Mouse (Mus musculus): ENCODE results near the gene Tmem217. TPM values are rescaled to one million over a fixed set of nuclear protein-coding genes. Genes with fewer than 3 reads are reported as not detected.

Gene Tmem217
- polyA plus RNA-seq, 1 experiment from 2014 or later: not detected

DNA sequence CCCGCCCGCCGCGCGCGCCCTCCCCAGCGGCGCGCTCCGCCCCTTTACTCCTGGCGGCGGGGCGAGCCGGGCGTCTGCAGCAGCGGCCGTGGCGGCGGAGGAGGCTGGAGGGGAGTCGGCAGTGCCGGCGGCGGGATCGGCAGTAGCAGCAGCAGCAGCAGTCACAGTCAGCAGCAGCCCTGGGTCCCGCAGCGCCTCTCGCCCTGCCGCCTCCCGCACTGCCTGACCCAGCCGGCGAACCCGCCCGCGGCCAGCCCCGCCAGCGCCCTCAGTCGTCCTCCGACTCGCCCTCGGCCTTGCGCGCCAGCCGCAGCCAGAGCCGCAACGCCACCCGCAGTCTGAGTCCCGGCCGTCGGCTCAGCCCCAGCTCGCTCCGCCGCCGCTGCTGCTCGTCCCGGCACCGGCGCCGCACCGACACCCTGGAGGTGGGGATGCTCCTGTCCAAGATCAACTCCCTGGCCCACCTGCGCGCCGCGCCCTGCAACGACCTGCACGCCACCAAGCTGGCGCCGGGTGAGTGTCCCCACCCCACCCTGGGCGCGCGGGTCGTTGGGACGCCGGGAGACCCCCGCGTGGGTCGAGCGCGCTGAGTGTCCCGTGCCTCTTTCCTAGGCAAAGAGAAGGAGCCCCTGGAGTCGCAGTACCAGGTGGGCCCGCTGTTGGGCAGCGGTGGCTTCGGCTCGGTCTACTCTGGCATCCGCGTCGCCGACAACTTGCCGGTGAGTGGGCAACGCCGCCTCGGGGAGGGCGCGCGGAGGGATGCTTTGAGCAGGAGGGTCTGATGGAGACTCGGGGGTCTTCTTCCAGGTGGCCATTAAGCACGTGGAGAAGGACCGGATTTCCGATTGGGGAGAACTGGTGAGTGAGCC lies 61.2 kb downstream of the Tmem217 start, which contains the start of gene Pim1:
Pim1 (plus strand) TSS at position 41 of the 869 bp plus-strand sequence.
- H3K27me3 ChIP-seq (replicated peaks; ENCODE audit: control insufficient read depth, insufficient read depth, low read length): no peaks in the 10 kb centered on the region
- H3K9me3 ChIP-seq (replicated peaks; ENCODE audit: control insufficient read depth, low read length): no peaks in the 10 kb centered on the region
- peak within 1 kb of the TSS; percentile 87 for H3K4me3 ChIP-seq (ENCODE audit: low read depth, low read length)
- DNase-seq (ENCODE audit: low spot score) (peak; percentile 65), ATAC-seq (peak; percentile 79)
- peak within 1 kb of the TSS; percentile 95 for H3K27ac ChIP-seq (ENCODE audit: low read depth, low read length)
- peak within 1 kb of the TSS; percentile 67 for H3K4me2 ChIP-seq (ENCODE audit: low read length)
- peak within 1 kb of the TSS; percentile 89 for H3K9ac ChIP-seq (ENCODE audit: low read length)
- peaks cover 14% of the 10 kb centered on the region for H3K36me3 ChIP-seq (ENCODE audit: control insufficient read depth, insufficient read depth, low read length)
- 1% methylated on average over 78 of the region's 99 CpGs for WGBS
- peaks cover 11% of the 10 kb centered on the region for H3K4me1 ChIP-seq (ENCODE audit: control insufficient read depth, insufficient read depth, low read length)

DNA sequence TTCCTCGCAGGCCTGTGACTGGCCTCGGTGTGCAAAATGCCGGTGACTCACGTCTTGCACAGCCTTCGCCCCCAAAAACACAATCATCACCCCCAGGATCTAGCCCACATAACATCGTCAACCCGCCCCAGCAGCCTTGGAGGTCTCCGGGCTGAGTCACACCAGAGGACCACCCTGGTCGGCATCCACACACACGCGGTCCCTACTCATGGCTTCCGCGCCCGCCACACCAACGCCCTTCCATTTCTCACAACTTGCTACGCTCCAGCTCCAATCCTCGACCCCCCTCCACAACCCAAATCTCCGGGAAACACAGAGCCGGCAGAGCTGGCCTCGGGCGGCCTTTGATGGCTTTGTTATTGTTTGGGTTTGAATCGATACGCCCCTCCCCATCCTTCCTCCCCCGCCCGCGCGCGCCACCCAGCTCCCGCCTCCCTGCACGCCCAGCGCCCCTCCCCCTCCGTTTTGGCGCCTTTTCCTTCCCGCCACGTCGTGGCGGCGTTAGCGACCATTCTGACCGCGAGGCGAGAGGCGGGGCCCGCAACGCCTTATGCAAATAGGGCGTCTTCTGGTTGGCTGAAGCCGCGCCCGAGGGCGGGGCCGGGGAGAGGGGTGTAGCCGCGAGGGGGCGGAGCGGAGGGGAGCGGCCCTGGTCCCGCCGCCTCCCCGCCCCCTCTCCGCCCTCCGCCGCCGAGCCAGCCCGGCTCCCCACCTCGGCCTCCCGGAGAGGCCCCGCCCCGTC lies 62.0 kb downstream of the Tmem217 start:
- H3K4me3 ChIP-seq (ENCODE audit: low read depth, low read length): peak overlapping the region; percentile 87
- peak; percentile 100 for DNase-seq (ENCODE audit: low spot score)
- peaks cover 11% of the 10 kb centered on the region for H3K4me1 ChIP-seq (ENCODE audit: control insufficient read depth, insufficient read depth, low read length)
- H3K27ac ChIP-seq (ENCODE audit: low read depth, low read length): peak overlapping the region; percentile 95
- under 1% methylated on average over 53 of the region's 68 CpGs for WGBS
- H3K36me3 ChIP-seq (ENCODE audit: control insufficient read depth, insufficient read depth, low read length): peaks cover 14% of the 10 kb centered on the region
- H3K27me3 ChIP-seq (replicated peaks; ENCODE audit: control insufficient read depth, insufficient read depth, low read length): no peaks in the 10 kb centered on the region
- peak overlapping the region; percentile 89 for H3K9ac ChIP-seq (ENCODE audit: low read length)
- peak; percentile 92 for ATAC-seq
- peak overlapping the region; percentile 67 for H3K4me2 ChIP-seq (ENCODE audit: low read length)
- H3K9me3 ChIP-seq (replicated peaks; ENCODE audit: control insufficient read depth, low read length): no peaks in the 10 kb centered on the region

DNA sequence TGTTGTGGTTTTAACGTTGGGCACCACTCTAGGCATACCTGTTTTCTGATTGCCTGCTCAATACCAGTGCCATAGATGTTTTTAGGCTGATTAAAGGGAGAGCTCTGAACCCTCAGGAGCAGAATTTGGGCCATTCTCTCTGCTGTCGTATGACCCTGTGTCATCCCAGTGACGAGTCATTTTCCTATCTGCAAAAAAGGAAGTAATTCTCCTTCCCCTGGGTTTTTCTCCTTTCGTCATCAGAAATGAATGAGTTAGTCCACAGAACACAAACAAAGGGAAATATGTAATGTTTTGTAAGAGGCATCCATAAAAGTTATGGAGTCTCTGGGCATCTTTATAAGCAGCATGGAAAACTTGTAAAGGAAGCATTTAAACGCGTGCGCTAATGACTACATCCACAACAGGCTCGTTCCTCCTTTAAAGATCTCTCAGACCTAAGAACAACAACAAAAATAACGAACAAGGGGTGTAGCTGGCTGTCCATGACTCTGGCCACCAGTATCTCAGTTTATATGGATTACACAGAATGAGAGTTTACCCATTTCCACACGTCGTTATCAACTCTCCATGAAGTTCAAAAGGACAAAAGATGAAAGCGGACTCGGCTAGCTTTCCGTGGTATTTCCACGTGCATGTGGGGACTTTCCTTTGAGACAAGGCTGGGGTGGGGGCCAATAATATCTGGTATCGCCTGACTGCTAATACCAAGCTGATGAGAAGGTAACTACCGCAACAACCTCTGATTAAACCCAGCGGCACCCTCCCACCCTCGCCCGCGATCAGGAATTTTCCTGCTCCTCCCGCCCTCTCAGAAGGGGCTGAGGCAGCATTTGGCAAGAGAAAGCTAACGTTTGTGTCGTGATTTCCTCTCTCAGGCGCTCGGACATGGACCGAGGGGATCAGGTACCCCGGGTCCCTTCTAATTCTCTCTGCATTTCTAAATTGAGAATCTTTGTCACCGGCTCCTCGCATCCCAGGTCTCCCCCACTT lies 62.9 kb downstream of the Tmem217 start:
- peak overlapping the region; percentile 95 for H3K27ac ChIP-seq (ENCODE audit: low read depth, low read length)
- DNase-seq (ENCODE audit: low spot score) (peak; percentile 69), ATAC-seq (peak; percentile 4; the same call in 1 of the 2 replicates)
- peak overlapping the region; percentile 67 for H3K4me2 ChIP-seq (ENCODE audit: low read length)
- peak overlapping the region; percentile 87 for H3K4me3 ChIP-seq (ENCODE audit: low read depth, low read length)
- H3K9ac ChIP-seq (ENCODE audit: low read length): peak overlapping the region; percentile 89
- 8% methylated on average over 30 of the region's 30 CpGs for WGBS
- H3K36me3 ChIP-seq (ENCODE audit: control insufficient read depth, insufficient read depth, low read length): peaks cover 8% of the 10 kb centered on the region
- no peaks in the 10 kb centered on the region for H3K9me3 ChIP-seq (replicated peaks; ENCODE audit: control insufficient read depth, low read length)
- peaks cover 11% of the 10 kb centered on the region for H3K4me1 ChIP-seq (ENCODE audit: control insufficient read depth, insufficient read depth, low read length)
- H3K27me3 ChIP-seq (replicated peaks; ENCODE audit: control insufficient read depth, insufficient read depth, low read length): no peaks in the 10 kb centered on the region

DNA sequence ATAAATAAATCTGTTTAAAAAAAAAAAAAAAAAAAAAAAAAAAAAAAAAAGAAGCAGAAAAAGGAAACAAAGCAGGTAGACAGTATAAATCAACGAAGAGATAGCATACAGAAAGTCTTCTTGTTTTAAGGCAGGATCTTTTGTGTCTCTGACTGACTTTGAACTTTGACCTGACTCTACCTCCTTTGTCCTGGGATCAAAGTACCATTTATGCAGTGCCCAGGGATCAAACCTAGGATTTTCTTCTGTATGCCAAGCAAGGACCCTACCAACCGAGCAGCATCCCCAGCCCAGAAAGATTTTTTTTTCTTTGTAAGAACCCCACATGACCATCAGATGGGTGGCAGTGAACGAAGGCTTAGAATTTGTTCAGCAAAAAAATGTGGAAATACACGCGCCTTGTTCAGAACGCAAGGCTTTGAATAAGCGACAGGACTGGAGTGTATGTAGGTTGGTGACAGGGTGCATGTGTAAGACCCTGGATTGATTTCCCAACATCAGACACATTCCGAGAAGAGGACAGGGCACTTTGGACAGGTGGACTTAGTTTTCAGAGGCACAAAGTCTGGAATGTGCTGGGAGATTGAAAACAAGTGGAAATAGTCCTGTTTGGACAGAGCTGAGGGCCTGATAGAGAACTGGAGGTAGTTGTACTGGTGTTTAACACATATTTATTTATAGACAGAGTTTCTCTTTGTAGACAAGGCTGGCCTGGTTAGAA lies 63.8 kb downstream of the Tmem217 start:
- H3K4me3 ChIP-seq (ENCODE audit: low read depth, low read length): no peak overlapping the region
- ATAC-seq (no peak), DNase-seq (ENCODE audit: low spot score) (no peak)
- no peaks in the 10 kb centered on the region for H3K9me3 ChIP-seq (replicated peaks; ENCODE audit: control insufficient read depth, low read length)
- no peaks in the 10 kb centered on the region for H3K27me3 ChIP-seq (replicated peaks; ENCODE audit: control insufficient read depth, insufficient read depth, low read length)
- peaks cover 11% of the 10 kb centered on the region for H3K4me1 ChIP-seq (ENCODE audit: control insufficient read depth, insufficient read depth, low read length)
- no peak overlapping the region for H3K9ac ChIP-seq (ENCODE audit: low read length)
- H3K36me3 ChIP-seq (ENCODE audit: control insufficient read depth, insufficient read depth, low read length): no peaks in the 10 kb centered on the region
- H3K27ac ChIP-seq (ENCODE audit: low read depth, low read length): no peak overlapping the region
- H3K4me2 ChIP-seq (ENCODE audit: low read length): peak overlapping the region; percentile 67
- 82% methylated on average over 8 of the region's 8 CpGs for WGBS

DNA sequence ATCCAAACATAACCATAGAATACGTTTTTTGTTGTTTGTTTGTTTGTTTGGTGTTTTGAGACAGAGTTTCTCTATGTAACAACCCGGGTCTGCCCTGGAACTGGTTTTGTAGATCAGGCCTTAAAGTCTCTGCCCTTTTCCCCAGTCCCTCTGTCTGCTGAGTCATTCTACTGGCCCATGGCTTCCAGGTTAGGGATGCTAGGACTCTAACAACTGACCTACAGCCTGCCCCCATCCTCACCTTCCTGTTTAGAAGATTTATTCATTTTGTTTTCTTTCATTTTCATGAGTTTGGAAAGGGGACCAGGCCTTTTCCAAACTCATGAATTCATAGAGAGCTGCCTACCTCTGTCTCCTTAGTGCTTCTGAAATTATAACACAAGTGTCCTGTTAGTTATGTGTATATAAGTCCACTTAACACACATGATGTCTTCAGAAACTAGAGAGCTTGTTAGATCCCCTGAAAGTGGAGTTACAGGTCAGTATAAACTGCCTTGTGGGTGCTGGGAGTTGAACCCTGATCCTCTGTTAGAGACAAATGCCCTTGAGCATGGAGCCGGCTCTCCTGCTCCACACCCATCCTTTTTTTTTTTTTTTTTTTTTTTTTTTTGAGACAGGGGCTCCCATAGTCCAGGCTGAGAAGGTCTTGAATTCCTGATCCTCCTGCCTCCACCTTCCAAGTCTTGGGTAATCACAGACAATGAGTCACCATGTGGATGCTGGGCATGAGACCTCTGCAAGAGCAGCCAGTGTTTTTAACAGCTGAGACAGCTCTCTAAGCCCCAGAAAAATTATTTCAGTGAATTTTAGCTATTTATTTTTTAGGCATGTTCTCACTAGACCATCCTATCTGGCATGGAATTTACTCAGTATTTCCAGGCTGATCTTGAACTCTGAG lies 66.6 kb downstream of the Tmem217 start:
- 80% methylated on average over 3 of the region's 3 CpGs for WGBS

DNA sequence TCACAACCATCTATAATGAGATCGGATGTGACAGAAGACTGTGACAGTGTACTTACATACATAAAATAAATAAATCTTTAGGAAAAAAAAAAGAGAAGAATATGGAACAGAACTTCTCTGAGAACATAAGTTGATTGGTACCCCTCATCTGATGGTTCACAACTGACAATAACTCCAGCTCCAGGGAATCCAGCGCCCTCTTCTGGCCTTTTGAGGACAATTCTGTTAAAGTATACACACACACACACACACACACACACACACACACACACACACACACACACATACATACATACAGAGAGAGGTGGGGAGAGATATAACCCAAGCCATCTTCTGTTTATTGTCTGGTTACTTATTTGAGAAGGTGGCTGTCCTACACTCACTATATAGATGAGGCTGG lies 67.8 kb downstream of the Tmem217 start:
- Histone ChIP-seq H3K4me1 (ENCODE audit: control insufficient read depth, insufficient read depth, low read length) (peaks cover 9% of the 10 kb centered on the region), H3K9me3 (replicated peaks; ENCODE audit: control insufficient read depth, low read length) (no peaks in the 10 kb centered on the region), H3K27me3 (replicated peaks; ENCODE audit: control insufficient read depth, insufficient read depth, low read length) (no peaks in the 10 kb centered on the region), H3K4me3 (ENCODE audit: low read depth, low read length) (no peak overlapping the region), H3K9ac (ENCODE audit: low read length) (no peak overlapping the region), H3K36me3 (ENCODE audit: control insufficient read depth, insufficient read depth, low read length) (no peaks in the 10 kb centered on the region), H3K27ac (ENCODE audit: low read depth, low read length) (no peak overlapping the region), H3K4me2 (ENCODE audit: low read length) (no peak overlapping the region)
- ATAC-seq (no peak), DNase-seq (ENCODE audit: low spot score) (no peak)
- 93% methylated on average over 2 of the region's 2 CpGs for WGBS

More for the DNA sequence above, 66.6 kb downstream of the Tmem217 start:
- no peak for ATAC-seq
- Histone ChIP-seq H3K4me1 (ENCODE audit: control insufficient read depth, insufficient read depth, low read length) (peaks cover 9% of the 10 kb centered on the region), H3K36me3 (ENCODE audit: control insufficient read depth, insufficient read depth, low read length) (no peaks in the 10 kb centered on the region), H3K4me2 (ENCODE audit: low read length) (no peak overlapping the region), H3K27ac (ENCODE audit: low read depth, low read length) (no peak overlapping the region), H3K27me3 (replicated peaks; ENCODE audit: control insufficient read depth, insufficient read depth, low read length) (no peaks in the 10 kb centered on the region), H3K4me3 (ENCODE audit: low read depth, low read length) (no peak overlapping the region), H3K9me3 (replicated peaks; ENCODE audit: control insufficient read depth, low read length) (no peaks in the 10 kb centered on the region), H3K9ac (ENCODE audit: low read length) (no peak overlapping the region)
- DNase-seq (ENCODE audit: low spot score): no peak

DNA sequence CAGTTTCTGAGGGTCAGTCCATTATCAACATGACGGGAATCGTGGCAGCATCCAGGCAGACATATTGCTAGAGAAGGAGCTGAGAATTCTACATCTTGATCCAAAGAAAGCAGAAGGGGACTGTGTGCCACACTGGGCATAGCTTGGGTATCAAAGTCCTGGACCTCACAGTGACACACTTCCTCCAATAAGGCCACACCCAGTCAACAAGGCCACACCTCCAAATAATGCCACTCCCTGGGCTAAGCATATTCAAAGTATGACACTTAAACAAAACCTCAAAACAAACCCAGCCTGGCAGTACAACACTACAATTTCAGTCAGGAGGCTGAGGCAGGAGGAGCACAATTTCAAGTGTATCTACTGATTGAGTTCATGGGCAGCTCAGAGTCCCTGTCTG lies 68.9 kb downstream of the Tmem217 start:
- DNase-seq (ENCODE audit: low spot score) (no peak), ATAC-seq (no peak)
- no peak overlapping the region for H3K27ac ChIP-seq (ENCODE audit: low read depth, low read length)
- 100% methylated on average over 2 of the region's 2 CpGs for WGBS
- H3K36me3 ChIP-seq (ENCODE audit: control insufficient read depth, insufficient read depth, low read length): no peaks in the 10 kb centered on the region
- H3K4me2 ChIP-seq (ENCODE audit: low read length): no peak overlapping the region
- no peaks in the 10 kb centered on the region for H3K27me3 ChIP-seq (replicated peaks; ENCODE audit: control insufficient read depth, insufficient read depth, low read length)
- no peaks in the 10 kb centered on the region for H3K4me1 ChIP-seq (ENCODE audit: control insufficient read depth, insufficient read depth, low read length)
- no peak overlapping the region for H3K4me3 ChIP-seq (ENCODE audit: low read depth, low read length)
- no peaks in the 10 kb centered on the region for H3K9me3 ChIP-seq (replicated peaks; ENCODE audit: control insufficient read depth, low read length)
- H3K9ac ChIP-seq (ENCODE audit: low read length): no peak overlapping the region
